Mouse (Mus musculus) T-helper 17 cell (primary cell): ENCODE results near the gene 1700029F12Rik.

Experiments
- in situ Hi-C, 2 experiments: fragments of 300-600 bp; cut with MboI, MseI; formaldehyde crosslinking; loops; 1 replicate in 1 of 2; 2 replicates in 1 of 2; pipeline ENCODE4 v1.15.1; 2025; ENCODE audit warnings: high pct_unique_total_duplicates in 2 of 2

The 1700029F12Rik gene

DNA sequence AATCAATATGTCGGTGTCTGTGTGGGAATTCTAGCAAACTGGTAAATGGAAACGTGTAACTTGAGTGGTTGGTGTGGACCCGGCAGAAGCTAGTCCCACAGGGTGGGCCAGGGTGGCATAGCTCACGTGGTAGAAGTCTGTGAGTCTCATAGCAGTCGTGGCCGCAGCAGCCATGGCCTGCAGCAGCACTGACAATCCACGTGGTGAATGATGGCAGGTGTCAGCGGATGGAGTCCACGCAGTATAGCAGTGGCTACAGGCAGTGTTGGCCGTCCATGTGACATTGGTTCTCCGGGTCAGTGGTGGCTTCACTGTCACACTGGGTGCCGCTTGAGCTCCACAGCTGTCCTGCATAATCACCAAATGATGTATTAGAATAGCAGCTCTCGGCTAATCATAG, 4.1 kb downstream of the 1700029F12Rik start:
- in situ Hi-C loops = no loop called here

DNA sequence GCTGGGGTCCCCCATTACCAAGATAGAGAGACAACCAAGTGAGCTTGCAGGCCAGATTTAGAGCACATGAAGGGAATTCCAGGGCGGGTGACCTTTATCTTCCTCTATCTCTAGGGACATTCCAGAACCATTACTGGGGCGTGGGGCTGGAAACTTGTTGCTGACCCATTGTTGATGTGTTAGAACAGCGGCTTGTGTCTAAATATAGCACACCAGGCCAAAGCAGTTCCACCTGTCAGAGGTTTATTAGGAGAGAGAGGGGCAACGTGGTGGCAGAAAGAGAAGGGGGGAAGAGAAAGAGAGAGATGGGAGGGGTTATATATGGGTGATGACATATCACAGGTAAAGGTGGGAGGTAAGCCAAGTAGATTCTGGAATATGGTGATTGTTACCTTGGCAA, 12.3 kb downstream of the 1700029F12Rik start:
- in situ Hi-C loops = no loop called here

DNA sequence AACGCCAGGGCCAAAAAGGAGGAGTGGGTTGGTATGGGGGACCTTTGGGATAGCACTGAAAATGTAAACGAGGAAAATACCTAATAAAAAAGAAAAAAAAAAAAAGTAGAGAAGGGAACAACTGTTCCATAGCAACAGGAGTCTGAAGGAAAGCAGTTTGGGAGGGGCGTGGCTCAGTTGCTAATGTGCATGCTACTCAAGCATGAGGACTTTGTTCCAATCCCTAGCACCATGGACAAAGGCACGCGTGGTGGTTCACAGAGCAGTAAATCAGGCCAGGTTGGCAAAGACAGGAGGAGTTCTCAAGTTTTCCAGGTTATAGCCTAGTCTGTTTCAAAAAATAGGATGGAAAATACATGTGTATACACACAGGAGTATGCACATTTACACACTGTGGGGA, 14.0 kb downstream of the 1700029F12Rik start:
- in situ Hi-C loops = no loop called here

DNA sequence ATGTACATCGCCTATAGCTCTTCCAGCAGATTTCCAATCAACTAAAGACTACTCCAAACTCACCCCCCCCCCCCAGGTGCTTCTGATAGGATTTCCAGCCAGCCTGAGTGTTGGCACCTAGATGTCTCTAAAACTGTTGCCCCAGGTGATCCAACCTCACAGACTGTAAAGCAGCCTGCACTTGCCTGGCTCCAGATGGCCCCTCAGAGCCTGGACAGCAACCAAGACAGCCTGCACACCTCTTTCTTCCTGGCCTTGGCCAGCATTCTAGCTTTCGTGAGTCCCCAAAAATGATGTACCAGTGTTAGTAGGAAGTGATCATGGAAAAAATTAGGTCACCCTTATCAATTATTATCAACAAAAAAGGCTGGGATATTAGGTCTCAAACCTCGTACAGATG, 16.5 kb downstream of the 1700029F12Rik start:
- in situ Hi-C loops = loop anchor here in 1 of 2 experiments (5.0 kb wide), 1 partner anchor 165 kb away; no protein-coding TSS in a partner anchor

DNA sequence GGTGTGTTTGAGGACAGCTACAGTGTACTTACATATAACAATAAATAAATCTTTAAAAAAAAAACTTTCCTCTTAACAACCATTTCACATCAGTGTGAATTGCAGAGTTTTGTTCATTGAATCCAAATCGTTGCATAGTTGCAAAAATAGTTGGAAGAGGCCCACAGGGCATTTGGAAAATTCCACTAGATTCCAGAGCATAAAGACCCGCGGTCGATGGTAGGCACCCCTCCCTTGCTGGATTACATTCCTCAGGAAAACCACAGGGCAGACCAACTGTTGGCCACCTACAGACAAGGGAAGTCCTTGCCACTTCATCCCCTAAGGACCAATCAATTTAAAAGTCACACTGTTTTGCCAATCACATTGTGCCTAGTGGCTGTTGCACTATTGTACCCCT, 19.8 kb downstream of the 1700029F12Rik start:
- in situ Hi-C loops = no loop called here

DNA sequence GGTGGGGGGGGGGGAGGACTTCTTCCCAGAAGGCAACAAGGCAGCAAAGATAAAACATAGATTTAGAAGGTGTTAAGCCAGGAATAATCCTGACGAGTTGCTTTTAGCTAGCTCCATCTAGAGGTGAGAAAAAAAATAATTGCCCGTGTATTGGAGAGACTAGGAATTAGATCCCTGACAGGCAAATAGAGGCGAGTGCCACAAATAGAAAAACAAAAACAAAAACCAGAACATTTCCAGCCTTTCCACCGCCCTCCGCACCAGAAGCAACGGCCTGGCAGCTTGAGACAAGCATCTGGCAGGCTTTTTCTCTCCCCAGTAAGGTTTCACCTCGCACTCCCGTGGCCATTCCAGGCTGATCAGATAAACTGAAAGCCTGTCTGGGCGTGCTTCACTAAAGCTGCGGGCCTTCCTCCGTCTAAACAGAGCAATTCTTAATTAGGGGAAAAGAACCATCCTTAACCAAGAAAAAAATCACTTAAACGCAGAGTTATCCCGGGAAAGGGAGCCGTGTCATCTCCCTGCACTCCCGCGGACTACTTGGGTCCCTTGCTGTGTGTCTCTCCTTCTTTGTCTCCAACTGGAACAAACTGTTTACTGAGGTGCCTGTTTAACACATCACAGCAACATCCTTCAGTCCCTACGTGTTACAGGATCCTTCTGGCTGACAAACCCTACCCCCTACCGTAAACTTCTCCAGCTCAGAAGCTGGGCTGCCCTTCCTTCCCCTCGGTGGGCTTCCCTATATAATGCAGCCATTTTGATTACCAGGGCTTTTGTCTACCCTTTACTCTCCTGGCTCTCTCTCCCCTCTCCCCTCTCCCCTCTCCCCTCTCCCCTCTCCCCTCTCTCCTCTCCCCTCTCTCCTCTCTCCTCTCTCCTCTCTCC, 25.7 kb downstream of the 1700029F12Rik start:
- in situ Hi-C loops = no loop called here

DNA sequence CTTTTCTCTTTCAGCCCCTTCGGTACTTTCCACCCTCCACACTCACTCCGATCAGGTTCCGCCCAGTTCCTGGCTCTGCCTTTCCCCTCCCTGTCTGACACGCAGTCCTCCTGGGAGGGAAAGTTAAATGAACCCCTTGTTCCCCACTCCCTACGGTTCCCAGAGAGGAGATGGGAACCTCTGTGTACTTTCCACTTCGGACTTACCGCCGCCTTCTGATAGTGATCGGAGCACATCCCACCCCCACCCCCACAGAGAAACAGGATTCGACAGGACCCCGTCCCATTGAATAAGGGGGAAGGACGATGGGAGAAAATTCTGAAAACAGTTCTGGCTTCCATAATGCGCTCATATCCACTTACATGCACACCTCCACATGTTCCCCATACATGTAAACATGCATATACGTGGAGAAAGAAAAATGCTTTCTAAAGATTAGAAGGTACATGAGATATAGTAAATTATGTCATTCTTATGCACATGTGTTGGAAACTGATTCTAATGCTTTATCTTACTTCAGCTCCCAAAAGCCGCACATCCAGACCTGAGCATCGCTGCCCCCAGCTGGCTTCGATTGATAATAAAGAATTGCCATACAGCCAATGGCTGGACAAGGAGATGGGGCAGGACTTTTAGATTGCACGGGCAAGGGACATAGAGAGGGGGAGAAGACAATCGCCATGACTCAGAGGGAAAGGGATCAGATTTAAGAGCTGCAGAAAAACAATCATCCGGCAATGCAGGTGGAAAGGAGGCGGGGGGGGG, 26.5 kb downstream of the 1700029F12Rik start:
- in situ Hi-C loops = no loop called here

DNA sequence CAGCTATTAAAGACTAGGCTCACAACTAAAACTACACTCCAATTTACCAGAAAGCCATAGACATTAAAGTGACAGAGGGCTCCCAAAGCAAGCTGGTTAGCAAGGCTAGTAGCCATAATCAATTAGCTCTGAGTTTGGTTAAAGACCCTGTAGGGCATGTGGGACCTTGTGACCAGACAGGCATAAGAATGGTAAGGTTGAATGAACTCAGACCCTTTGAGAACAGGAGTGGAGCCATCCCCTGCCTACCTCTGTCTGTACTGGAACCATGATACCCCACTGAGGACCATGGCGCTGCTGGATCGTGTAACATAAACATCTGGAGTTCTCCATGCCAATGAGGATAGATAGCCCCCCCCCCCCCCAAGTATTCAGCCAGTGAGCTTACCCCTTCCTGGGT, 27.4 kb downstream of the 1700029F12Rik start:
- in situ Hi-C loops = no loop called here

DNA sequence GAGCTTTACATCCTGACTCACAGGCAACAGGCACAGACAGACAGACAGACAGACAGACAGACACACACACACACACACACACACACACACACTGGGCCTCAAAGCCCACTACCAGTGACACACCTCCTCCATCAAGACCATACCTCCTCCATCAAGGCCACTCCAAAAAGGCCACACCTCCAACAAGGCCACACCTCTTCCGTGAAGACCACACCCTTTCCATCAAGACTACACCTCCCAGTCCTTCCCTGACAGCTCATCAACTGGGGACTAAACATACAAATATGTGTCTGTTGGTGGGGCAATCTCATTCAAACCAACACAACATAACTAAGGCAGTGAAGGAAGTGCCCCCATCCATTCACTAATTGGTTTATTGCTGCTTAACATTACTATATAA, 37.1 kb downstream of the 1700029F12Rik start:
- in situ Hi-C loops = no loop called here

DNA sequence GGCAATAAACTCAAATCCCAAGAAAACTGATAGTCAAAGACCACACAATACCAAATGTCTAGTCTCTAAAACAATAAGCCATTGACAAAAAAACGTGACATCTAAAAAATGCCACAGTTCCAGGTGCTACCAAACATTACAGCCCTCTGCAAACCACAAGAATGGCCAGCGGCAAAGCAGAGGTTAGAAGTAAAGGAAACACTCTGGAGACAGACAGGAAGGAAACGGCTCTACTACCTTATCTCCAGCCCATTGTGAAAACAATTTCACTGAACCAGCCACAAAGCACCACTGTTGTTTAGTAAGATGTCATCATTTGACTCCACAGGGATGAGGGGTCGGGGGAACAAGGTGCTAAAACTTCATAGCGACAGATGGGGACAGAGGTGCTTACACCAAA, 38.9 kb downstream of the 1700029F12Rik start:
- in situ Hi-C loops = no loop called here

DNA sequence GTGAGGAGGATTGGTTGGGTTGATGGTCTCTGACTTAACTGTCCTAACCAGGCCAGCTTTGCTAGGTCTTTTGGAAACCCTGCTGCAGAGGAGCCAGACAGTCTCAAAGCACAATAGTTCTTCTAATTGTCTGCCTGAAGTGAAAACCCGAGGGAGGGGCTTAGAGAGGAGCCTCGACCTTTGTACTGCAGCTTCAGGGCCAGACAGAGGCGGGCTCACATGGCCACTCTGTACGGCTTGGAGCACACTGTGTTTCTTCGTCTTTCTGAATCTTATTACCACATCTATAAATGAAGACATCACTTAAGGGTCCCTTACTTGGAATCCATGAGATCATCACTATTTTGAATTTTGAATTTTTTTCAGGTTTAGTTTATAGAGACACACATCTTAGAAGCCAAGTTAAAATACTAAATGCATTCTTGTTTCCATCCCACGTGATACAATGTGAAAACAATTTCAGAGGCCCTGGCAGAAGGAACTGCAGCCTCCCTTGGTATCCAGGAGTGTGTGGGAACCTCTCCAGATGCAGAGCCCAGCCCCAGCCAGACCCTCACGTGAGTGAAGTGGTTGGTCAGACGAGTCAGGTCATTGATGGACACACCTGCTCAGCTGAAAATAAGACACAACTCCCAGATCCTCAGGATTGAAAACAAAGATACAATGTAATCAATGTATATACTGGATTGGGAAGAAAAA, 40.7 kb downstream of the 1700029F12Rik start:
- in situ Hi-C loops = no loop called here

DNA sequence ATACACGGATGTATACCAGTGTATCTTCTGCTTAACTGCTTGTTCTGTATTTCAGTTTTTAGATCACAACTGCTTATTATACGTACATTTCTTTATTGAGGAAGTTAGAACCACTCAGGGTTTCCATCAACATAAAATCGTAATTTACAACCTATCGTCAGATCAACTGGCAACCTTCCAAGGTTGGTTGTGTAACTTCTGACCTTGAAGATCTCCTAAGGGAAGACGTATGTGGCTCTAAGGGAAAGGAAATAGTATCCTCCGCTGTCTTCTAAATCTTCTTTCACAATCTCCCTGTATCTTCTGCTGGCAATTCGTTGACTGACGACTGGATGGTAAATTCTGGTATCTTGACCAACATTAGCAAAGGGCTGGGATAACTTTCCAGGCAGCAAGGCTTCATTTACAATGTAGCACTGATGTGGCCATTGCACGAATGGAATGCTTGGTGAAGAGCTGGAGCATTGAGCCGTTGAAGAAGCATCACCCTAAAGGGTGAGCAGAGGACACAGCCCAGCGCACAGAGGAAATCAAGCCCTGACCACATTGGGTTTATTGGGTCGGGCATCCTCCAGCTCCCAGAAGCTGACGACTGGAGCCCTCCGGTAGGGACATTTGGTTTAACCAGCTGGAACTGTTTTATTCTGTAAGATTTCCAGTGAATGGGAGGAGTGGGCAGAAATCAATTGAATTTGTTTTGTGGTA, 43.4 kb downstream of the 1700029F12Rik start:
- in situ Hi-C loops = no loop called here

DNA sequence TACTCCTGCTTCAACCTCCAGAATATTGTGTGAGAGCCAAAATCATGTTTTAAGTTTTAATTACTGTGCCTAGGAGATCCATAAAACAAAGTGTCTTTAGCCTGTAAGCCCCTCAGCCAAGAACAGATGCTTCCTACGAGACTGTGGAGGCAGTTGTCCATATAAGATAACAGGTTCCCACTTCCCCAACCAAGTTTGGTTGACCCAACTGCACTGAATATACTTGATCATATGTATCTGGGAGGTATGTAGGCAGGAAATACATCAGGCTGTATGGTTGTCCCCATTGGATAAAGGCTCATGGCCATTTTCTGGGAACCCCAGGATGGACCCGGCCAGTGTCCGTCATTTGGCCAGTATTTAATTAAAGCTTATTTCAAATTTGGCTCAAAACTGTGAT, 44.1 kb downstream of the 1700029F12Rik start:
- in situ Hi-C loops = no loop called here

DNA sequence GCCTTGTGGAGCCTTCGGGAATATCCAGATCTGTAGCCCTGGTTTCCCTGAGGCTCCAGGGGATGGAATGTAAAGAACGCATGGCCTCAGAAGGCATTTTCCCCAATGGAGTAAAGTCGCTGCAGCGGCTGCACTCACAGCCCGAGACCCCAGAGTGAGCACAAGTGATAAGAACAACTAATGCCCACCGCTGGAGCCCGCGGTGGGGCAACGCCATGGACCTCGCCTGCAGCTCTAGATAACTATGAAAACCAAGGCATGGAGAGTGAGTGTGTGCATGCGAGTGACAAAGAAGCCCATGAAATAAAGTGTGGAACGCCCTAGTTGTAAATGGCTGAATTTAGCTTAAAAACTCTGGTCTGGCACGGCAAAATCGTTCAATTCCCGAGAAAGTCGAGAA, 45.0 kb downstream of the 1700029F12Rik start:
- in situ Hi-C loops = loop anchor here in 1 of 2 experiments (5.0 kb wide), 1 partner anchor 132 kb away; no protein-coding TSS in a partner anchor

DNA sequence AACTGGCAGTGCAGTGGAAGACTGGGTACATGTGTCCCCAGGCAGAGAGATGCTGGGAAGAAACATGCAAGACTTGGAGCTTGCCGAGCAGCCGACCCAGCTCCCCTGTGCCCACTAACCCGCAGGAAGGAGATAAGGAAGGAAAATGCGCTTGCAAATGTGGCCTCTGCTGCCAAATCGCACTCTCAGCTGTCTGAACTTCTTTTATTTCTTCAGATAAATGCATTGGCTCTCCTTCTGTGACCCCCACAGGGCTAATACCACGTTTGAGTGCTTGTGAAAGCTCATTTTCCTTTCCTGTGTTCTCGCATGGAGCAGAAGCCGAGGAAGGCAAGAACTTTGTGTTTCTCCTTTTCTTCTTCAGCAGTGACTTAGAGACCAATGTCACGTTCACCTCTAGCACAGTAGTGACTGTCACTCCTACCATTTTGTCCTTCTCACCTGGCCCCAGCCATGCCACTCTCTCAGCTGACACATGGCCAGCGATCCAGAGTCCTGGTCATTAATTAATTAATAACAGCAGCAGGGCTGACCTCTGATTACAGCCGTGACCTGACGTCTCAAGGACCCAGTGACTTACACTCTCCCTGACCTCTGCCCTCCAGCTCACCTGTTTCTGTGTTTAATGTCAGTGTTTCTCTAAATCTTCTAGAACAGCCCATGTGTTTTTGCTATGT, 48.4 kb downstream of the 1700029F12Rik start:
- in situ Hi-C loops = loop anchor here in 1 of 2 experiments (5.0 kb wide), 1 partner anchor 128 kb away; no protein-coding TSS in a partner anchor

DNA sequence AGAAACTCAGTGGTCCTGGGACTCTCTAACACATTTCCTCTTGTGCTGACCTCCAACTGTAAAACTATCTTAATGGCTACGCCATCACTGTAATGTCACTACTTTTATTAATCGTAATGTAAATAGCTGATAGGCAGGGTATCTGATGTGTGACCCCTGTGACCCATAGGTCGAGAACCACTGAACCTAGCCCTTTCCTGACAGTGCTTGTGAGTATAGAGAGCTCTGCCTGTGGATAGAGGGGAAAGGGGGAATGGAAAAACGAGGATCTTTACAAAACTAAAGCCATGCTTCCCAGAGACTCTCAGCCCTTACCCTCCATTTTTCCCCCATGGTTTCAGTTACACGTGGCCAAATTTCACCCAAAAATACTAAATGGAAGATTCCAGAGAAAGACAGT, 49.5 kb downstream of the 1700029F12Rik start:
- in situ Hi-C loops = loop anchor here in 1 of 2 experiments (5.0 kb wide), 1 partner anchor 127 kb away; no protein-coding TSS in a partner anchor

DNA sequence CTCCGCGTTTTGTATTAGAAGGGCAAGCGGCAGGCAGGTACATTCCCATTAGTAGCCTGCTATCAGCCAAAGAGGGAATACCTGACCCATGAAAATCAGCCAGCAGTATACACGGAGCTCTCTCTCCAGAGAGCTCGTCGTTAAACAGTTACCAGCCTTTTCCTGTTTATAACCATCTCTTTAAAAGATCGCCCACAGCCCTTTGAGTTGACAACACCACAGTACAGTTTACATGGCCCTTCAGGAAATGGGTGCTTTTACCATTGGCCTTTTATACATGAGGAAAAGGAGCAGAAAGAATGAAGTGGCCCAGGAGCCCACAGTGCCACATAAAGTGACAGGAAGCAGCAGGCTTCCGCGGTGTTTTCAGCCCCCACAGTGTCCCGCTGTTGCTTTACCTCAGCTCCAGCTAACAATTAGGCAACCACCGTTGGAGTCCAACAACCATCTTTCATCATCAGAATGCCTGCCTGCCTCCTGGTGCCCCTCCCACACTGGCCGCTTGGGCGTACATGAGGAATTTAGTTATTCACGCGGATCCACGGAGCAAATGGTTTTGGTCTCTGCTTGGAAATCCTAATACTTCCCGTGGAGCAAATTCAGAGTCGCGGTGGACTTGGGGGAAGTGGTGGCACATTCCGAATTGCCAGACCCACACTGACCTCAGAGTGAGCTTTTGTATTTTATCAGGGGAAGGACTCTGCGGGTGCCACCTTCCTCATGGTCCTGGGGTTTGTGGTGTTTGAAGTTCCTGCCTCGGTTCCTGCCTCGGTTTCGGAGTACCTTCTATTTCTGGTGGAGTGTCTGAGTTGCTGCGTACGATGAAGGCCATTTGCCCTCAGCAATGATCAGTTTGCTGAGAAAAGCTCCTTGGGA, 50.7 kb downstream of the 1700029F12Rik start:
- in situ Hi-C loops = no loop called here

DNA sequence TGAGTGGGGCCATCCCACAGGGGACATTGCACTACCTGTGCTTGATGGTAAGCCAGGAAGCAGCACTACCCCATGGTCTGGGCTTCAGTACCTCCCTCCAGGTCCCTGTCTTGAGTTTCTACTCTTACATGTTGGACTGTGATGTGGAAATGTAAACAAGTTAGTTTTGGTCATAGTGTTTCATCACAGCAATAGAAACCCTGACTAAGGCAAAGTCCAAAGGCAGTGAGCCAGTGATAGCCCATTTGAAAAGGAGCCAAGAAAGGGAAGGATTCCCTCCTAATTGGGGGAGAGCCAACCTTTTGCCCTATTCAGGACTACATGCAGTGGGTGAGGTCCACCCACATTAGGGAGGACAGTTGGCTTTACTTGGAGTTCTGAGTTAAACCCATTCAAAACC, 53.6 kb downstream of the 1700029F12Rik start:
- in situ Hi-C loops = no loop called here

DNA sequence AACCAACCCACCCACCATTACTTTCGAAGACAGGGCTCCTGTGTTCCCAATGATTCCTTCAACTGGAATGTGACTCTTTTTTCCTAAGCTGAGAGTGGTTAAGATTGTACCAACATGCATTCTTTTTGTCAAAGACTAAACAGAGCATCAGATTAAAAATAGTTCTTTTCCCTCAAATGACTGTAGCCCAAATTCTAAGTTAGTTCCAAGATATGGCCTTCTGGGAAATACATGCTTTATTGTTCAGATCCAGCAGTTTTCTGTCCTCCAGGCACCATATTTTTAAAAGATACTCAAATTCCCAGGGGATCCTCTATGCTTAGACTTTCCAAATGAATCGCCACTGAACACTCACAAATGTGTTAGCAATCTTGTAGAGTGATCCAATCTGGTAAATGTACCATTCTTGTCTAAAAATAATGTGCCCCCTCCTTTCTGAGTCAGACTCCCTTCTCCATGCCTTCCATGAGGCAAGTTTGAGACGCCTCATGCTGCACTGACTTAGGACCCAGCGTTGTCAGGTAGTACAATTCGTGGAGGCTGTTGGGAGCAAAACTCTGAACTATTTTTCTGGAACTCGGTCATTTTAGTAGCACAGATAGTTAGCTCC, 57.1 kb downstream of the 1700029F12Rik start:
- in situ Hi-C loops = no loop called here
